29 mouse cellular contexts compared by ENCODE assay signal in genomic region chr7:44235909-44236308, GRCm38 (mm10). TPM values are rescaled to one million over a fixed set of nuclear protein-coding genes. Genes with fewer than 3 reads are reported as not detected.
"Had no signal": no experiment of that assay in that cellular context is flagged by ENCODE, and none has a peak within 500 bp of the region (broad histone marks: within the 10 kb centered on the region; RNA-seq: fewer than 3 reads in every experiment).

TSS of gene Gm36864 (plus strand) at chr7:44236177.

- H3K36me3 ChIP-seq: hindbrain, embryonic 10.5 days; hindbrain, embryonic 12.5 days; intestine, embryonic 15.5 days; kidney, embryonic 15.5 days; limb, embryonic 10.5 days; limb, embryonic 12.5 days had no signal

- DNase-seq: gastrocnemius, adult 2 months; gastrocnemius, postnatal 10 days; gastrocnemius, postnatal 25 days; heart, adult 2 months; heart, postnatal 10 days; heart, postnatal 4 days; kidney, adult 18-20 months; kidney, adult 9 months; kidney, postnatal 14 days; kidney, postnatal 4 days; liver had no signal

- H3K9me3 ChIP-seq: hindbrain, embryonic 12.5 days; intestine, embryonic 15.5 days; kidney, embryonic 15.5 days; limb, embryonic 10.5 days; limb, embryonic 12.5 days had no signal

- H3K4me1 ChIP-seq: hindbrain, embryonic 10.5 days; hindbrain, embryonic 12.5 days; intestine, embryonic 15.5 days; kidney, embryonic 15.5 days; limb, embryonic 10.5 days; limb, embryonic 12.5 days had no signal

- H3K9ac ChIP-seq: hindbrain, embryonic 12.5 days; hindbrain, embryonic 14.5 days; intestine, embryonic 15.5 days; kidney, embryonic 15.5 days; limb, embryonic 12.5 days had no signal

- H3K27ac ChIP-seq: gastrocnemius, adult 2 months; heart, adult 2 months; hindbrain, embryonic 10.5 days; hindbrain, embryonic 12.5 days; hindbrain, embryonic 14.5 days; intestine, embryonic 15.5 days; kidney, embryonic 15.5 days; kidney, postnatal 0 days; layer of hippocampus, adult 2 months; left cerebral cortex, adult 2 months; limb, embryonic 10.5 days; limb, embryonic 12.5 days had no signal

- H3K27me3 ChIP-seq: intestine, embryonic 15.5 days; kidney, embryonic 15.5 days had no signal

- H3K4me2 ChIP-seq: hindbrain, embryonic 12.5 days; hindbrain, embryonic 14.5 days; intestine, embryonic 15.5 days; kidney, embryonic 15.5 days; limb, embryonic 12.5 days; liver, embryonic 11.5 days had no signal

- ATAC-seq: hindbrain, embryonic 16.5 days; inflammation-experienced regulatory T-cells, adult 6 months; intestine, embryonic 15.5 days; intestine, postnatal 0 days had no signal

- H3K4me3 ChIP-seq: gastrocnemius, adult 2 months; heart, adult 2 months; hindbrain, embryonic 10.5 days; hindbrain, embryonic 12.5 days; intestine, embryonic 15.5 days; kidney, embryonic 15.5 days; layer of hippocampus, adult 2 months; left cerebral cortex, adult 2 months; limb, embryonic 10.5 days; limb, embryonic 12.5 days had no signal

RNA-seq across cellular contexts. Expression of gene Gm36864, which starts in this region (rescaled TPM):
- polyA plus RNA-seq: frontal cortex, adult 2 months; heart, adult 2 months; heart, embryonic 14.5 days; heart, embryonic 16.5 days; hindbrain, embryonic 10.5 days; hindbrain, embryonic 12.5 days; hindbrain, embryonic 14.5 days; intestine, embryonic 15.5 days; intestine, postnatal 0 days; kidney, embryonic 15.5 days; kidney, postnatal 0 days; limb, embryonic 10.5 days; limb, embryonic 14.5 days; liver, embryonic 11.5 days had no signal
